Mouse (Mus musculus) left cerebral cortex, postnatal 10 days (tissue): Measurements from ENCODE around the gene Zfp811. TPM values are rescaled to one million over a fixed set of nuclear protein-coding genes. Genes with fewer than 3 reads are reported as not detected.
"Not testable (repeated sequence)": the region's sequence is repeated elsewhere in the genome, so short reads cannot be mapped to it uniquely, and the experiment has no call there.

Source experiments
- DNase-seq, 2 experiments: peaks; one replicate each; pipeline ENCODE4 v3.0.0; 2021 to 2022; ENCODE audit warnings: low spot score in 2 of 2, mixed read lengths in 1 of 2; ENCODE audit errors: extremely low spot score in 1 of 2
- intact Hi-C: fragments of 180-260 bp; cut with DNase I; formaldehyde crosslinking; loops from one replicate; pipeline ENCODE4 v1.15.1; 2025
- total RNA-seq, 2 experiments: library from RNA; stranded (reverse); gene quantifications; 2 replicates each; pipeline ENCODE4 v1.2.3; 2021

Zfp811 gene
- total RNA-seq, result 10 to 100 TPM; 11.7 to 12.0 TPM

DNA sequence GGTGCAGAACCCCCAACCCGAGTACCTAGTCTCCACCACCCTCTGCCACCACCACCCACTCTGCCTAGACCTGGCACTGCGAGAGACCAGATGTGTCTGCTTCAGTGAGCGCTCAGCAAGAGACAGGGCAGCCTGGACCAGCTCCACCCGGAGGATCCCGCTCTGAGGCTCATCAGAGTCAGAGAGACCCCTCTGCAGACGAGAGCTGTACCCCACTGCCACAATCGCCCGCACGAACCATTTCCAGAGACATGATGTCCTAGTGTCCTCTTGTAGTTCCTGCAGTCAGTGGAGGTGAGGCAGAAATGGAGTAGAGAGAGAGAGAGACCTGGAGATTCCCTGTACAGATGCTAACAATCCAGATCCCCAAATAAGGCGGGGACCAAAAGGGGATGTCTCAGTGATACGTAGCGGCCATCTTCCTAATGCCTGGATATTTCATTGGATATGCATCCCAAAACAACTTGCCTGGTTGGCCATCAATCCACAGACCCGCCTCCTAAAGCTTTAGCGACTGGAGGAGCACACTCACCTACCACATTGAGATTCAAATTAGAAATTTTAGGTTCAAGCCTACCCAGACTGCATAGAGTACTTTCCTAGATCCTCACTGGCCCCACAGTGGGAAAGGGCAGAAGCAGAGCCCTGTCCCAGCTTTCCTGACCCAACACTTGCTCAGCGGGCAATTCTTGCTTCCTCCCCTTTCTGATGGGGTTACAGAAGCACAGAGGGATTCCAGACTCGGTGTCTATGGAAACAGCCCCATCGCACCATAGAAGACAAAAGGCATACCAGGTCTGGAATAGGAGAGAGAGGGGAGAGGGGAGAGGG lies at the start of gene Zfp811:
Zfp811 (minus strand) TSS at position 388 of the 831 bp plus-strand sequence.
- intact Hi-C loops, result no loop called here
- DNase-seq, result peak; percentile 52 to 75

- DNase-seq, intact Hi-C loops: not testable (repeated sequence)
These were observed 47.0 kb upstream of the Zfp811 start for GRCm38 (mm10) chr17:32856713-32857112.

DNA sequence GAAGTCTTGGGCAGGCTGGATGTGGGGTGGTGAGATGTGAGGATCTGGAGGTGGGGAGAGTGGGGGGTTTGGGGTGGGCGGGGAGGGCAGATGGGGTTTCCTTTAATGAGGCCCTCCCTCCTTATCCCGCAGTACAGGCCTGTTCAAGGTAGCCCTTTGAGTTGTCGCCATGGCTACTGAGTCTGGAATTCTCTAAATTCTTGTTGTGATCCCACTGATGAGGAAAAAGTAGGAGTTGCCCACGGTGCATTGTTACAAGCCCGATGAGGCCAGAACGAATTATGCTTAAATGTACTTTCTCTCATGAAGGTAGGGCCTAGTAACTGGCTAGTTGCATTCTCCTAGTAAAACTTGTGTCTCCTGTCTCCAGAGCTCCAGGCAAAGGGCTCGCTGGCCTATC lies 41.9 kb upstream of the Zfp811 start:
- no peak for DNase-seq
- intact Hi-C loops, result no loop called here

GRCm38 (mm10) chr17:32841388-32841787 lies 31.7 kb upstream of the Zfp811 start:
- intact Hi-C loops, result no loop called here
- no peak for DNase-seq

DNA sequence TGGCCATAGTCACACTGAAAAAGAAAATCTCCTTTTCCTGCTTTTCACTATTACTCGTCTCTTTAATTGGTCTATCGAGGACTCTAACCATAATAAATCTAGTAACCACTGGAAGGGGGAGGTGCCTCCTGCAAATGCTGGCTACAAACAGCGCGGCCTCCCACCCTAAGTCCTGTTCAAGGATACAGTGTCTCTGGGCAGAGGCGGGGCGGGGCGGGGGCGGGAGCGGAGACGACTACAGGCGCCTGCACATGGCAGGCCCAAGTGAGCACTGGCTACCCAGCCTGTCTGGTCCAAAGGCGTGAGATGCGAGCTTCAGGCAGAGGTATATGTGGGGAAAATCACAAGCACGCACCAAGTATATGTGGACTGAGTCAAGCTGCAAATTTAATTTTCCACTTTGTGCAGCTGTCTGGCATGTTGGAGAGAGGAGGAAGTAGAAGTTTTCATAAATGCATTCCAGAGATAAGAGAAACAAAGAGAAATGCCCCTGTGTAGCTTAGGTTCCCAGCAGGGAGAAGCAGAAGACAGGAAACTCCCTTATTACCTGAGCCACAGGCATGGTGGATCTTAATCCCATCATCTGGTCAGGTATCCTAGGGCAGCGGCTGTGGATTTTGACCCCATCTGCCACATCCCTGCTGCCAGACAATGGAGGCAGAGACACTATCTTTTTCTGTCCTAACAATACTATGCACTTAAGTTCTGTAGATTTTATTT lies 29.5 kb upstream of the Zfp811 start:
- DNase-seq, result no peak
- intact Hi-C loops, result no loop called here

DNA sequence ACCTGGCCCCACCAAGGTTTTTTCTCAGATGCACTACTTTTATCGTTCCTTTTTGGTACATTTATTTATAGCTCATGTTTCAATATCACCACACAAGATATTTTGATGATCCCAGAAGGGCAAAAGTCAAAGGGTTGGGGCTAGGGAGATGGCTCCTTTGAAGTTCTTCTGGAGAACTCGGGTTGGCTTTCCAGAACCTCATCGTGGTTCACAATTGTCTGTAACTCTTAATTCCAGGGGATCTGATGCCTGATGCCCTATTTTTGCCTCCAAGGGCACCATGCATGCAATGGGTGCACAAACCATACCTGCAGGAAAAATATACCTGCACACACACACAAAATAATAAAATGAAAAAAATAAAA lies 20.7 kb upstream of the Zfp811 start:
- no peak for DNase-seq
- intact Hi-C loops, result no loop called here

DNA sequence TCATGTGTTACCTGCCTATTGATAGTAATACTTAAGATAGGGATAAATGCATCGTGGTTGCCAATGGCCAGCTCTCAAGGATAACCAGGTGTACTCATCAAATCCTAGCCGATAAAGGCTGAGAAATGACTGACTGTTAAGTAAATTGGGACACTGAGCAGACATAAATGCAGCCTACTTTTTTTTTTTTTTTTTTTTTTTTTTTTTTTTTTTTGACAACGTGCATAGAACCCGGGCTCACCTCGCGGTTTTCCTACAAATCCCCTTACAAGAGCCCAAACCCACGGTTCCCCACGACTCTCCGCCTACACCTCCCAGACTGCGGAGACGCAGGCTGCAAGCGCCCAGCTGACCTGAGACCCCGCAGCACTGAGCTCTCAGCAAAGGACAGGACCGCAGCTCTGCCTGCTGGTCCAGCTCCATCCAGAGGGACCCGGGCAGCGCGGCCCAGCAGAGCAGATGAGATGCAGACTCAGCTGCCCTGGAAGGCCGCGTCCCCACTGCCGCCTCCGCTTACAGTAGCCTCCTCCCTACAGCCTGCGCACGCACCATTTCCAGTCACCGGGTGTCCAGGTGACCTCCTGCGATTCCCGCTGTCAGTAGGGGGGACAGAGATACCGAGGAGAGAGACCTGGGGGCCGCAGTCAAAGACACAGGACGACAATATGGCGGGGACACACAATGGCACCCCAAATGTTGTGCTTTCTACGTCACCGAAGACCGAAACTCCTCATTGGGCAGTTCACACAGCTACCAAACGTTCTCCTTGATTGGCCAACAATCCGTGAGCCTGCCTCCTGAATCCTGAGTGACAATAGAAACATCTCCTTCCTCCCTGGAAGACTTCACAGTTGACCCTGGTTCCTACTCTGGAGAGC lies 20.0 kb upstream of the Zfp811 start, which contains the start of gene Zfp799:
Zfp799 (minus strand) TSS at position 722 of the 878 bp plus-strand sequence.
- intact Hi-C loops, result loop anchor here (5.0 kb wide), 1 partner anchor 63 kb away; the partner anchor contains the start of gene Zfp870
- peak; percentile 84 to 89 for DNase-seq

DNA sequence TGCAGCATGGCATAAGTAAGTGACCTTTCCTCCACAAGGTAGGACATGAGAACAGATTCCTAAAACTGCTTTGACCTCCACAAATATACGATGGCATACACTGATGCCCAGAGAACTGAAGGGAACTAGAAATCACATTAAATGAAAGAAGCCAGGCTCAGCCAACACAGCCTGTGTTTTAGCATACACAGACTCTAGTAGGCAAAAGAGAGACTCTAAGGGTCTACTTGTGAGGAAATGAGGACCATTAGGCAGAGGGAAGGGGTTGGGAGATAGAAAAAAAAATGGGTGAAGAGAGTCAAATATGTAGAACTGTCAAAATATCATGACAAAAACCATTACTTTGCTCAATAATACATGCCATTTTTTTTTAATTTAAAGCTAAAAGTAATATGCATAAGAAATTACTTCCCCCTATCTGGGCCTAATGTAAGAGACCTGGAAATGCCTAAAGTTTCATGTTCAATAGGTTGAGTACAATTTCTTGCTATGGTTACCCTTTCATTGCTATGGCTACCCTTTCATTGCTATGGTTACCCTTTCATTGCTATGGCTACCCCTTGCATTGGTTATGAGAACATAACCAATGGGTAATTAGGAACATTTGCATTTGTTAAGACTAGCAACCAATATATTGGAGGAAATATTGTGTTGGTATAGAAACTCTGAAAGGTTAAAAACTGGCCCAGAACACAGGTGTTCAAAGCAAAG lies 6.5 kb upstream of the Zfp811 start:
- no peak for DNase-seq

DNA sequence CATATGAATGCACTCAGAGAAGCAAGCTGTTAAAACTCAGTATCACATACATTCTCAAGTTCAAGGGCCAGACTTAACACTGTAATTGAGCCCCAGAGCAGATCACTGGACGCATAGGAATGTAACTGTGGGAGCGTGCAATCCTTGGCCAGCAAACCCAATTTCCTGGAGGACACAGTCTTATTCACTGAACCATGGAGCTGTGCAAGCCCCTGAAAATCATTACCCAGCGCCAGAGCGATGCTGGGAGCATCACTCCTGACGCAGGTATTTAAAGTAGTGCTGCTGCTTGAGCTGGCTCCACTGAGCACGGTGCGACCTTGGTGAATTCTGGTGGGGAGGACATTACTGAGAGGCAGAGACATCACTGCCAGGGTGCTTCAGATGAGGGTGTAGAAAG lies 4.4 kb upstream of the Zfp811 start:
- DNase-seq, result no peak
- intact Hi-C loops, result no loop called here

More for the DNA sequence above, 6.5 kb upstream of the Zfp811 start:
- intact Hi-C loops, result no loop called here

GRCm38 (mm10) chr17:32810648-32811047 lies 917 bp upstream of the Zfp811 start:
- intact Hi-C loops, result no loop called here
- DNase-seq, result no peak

GRCm38 (mm10) chr17:32808921-32809320 lies 810 bp downstream of the Zfp811 start:
- no peak for DNase-seq
- intact Hi-C loops, result no loop called here

DNA sequence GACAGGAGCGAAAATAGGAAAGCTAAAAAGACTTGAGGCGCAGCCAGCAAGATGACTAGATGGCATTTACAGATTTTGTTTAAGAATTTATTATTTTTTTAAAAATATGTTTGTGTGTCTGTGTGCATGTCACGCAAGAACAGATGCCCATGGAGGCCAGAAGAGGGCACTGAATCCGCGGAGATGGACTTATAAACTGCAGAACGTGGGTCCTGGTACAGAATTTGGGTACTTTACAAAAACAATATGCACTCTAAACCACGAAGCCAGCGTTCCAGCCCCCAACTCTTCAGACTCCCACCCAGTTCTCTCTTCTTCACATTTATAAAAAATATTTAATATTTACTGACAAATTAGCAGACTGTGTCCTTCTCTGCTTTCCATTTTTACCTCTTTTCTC lies 20.5 kb downstream of the Zfp811 start:
- no peak for DNase-seq
- intact Hi-C loops, result no loop called here

DNA sequence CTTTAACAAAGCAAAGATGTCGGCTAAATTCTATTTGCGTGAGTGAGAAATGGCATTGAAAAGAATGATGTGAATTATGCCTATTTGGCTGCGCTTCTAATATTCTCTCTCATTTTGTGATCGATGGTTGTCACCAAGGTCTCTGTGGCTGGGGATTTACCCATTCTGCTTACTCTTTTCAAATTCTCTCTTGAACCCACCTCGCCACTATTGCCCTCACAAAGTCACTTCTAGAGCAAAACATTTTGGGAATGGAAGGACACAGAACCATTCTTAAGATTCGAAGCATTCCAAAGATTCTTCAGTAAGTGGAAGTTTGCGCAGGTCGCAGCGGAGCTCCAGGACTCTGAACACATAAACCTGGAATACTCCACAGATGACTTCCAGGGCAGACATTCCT lies 21.2 kb downstream of the Zfp811 start:
- DNase-seq, result no peak
- intact Hi-C loops, result no loop called here

DNA sequence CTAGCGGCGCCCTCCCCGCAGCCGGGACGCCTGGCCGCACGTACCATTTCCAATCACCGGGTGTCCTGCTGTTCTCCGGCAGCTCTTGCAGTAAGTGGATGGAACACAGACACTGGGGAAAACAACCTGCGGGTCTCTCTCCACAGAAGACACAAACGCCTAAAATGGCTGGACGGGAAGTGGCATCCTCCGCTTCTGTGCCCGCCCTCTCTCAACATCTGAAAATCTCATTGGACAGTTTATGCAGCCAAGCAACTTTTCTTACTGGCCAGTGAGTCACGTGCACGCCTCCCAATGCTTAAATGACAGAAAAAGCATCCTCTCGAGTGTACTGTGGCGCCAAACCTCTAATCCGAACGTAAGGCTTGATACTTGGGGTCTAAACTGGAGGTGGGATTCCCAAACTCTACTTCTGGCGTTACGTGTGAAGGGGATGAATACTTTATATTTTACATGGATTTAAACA lies 21.6 kb downstream of the Zfp811 start, which contains the start of gene Zfp871:
Zfp871 (minus strand) TSS at position 194 of the 466 bp plus-strand sequence.
- intact Hi-C loops, result no loop called here

DNA sequence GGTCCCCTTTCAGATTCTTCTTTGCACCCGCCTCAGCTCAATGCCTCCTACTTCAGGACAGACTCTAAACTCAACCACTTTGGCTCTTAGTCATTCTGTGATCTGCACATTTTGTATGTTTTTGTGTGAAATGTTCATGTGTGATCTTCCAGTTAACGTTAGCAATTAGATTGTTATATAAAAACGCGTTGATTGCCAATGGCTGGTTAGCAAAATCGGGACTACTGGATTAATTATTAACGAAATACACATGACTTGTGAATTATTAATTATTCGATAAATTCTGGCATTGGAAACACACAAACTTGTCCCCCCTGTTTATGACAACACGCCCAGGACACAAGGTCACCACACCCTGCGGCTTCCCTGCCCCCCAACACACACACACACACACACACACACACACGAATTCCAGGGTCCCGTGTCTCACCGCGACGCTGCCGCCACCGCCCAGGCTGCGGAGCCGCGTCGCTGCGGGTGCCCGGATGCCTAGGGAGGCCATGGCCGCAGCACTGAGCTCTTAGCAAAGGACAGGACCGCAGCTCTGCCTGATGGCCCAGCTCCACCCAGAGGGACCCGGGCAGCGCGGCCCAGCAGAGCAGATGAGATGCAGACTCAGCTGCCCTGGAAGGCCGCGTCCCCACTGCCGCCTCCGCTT lies 22.2 kb downstream of the Zfp811 start:
- DNase-seq, result peak in 1 of 2 experiments; percentile 77

More for the DNA sequence above, 21.6 kb downstream of the Zfp811 start, which contains the start of gene Zfp871:
- peak; percentile 89 to 93 for DNase-seq

GRCm38 (mm10) chr17:32786944-32787343 lies 22.8 kb downstream of the Zfp811 start:
- intact Hi-C loops, result no loop called here
- no peak for DNase-seq

More for the DNA sequence above, 22.2 kb downstream of the Zfp811 start:
- intact Hi-C loops, result no loop called here

DNA sequence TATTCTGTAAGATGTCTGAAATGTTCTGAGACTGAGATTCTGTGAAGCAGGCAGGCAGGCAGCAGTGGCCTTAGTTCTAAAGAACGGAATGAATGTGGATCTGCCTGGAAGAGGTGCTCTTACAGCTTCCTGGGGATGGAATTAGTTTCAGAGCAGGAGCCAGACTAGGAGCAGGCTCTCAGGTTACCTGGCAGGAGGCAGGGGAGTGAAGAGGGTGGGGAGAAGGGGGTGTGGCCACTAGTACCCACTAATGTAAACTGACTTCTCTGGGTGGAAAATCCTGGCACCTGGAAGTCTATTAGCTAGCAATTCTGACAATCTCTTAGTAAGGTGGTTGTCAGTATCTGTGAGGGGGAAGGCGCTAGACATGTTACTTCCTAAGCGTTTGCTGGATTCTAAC lies 24.1 kb downstream of the Zfp811 start:
- no peak for DNase-seq
- intact Hi-C loops, result no loop called here

- intact Hi-C loops, result no loop called here
- DNase-seq, result no peak
These were observed 32.2 kb downstream of the Zfp811 start for GRCm38 (mm10) chr17:32777564-32777963.
